Mouse (Mus musculus): Measurements from ENCODE around the gene Slc2a12. TPM values are rescaled to one million over a fixed set of nuclear protein-coding genes. Genes with fewer than 3 reads are reported as not detected.

Gene Slc2a12
- polyA plus RNA-seq, 1 experiment from 2014 or later, result 0.27 TPM

DNA sequence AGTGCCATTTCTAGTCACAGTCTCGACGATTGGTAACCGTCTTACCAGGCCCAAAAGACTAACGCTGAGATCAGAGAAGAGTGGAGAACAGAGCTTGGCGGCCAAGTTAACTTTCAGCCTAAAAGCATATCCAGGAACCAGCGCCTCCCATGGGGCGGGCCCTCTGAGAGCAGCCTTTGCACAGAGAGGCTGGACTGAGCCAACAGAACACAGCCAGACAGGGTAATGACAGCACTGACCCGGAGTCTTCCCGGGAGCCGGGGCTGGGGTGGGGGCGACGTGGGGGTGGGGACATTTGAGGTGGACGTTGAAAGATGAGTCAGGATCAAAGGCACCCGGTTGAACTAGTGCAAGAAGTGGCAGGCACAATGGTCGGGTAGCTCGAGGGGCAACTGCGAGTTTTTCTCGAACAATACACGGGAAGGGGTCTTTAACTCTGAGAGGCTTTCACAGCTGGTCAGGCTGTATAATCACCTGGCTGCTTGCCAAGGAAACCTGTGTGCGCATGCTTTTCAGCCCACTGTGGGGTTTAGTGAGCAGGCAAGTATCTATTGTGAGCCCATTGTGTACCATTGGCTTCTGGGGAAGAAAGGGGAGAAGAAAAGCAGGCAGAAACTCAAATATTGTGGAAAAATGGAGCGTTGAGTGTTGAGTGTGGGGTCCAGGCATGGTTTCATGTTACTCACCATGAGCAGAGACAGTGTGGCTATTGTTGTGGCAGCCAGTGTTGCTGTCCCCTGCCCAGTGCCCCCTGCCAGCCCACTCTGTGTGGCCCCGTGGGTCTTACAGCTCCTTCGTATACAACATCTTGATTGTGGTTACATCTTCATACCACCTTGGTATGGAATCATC lies 13.9 kb downstream of the Slc2a12 start:
- no peak for ATAC-seq
- Histone ChIP-seq H3K9ac (ENCODE audit: low read depth, low read length) (no peak overlapping the region), H3K27ac (ENCODE audit: low read depth, low read length) (no peak overlapping the region)

DNA sequence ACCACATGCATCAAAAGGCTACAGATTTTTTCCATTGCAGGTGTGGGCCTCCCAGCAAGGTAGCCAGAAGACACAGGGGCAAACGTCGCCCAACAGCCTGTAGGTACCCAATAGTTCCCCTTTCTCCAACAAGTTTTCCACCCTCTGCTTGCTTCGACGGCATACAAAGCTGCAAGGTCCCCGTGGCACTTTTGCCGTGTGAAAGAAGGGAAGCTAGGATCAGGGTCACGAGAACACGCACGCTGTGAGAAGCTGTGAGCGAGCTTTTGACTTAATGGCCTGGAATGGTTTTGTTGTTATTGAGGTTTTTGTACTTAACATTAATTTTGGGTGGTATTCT lies 14.5 kb downstream of the Slc2a12 start:
- 91% methylated on average over 10 of the region's 10 CpGs for WGBS
- no peak overlapping the region for H3K4me3 ChIP-seq (ENCODE audit: low read depth, low read length)
- no peaks in the 10 kb centered on the region for H3K4me1 ChIP-seq (replicated peaks; ENCODE audit: control insufficient read depth, insufficient read depth, low read length)
- H3K27me3 ChIP-seq (replicated peaks; ENCODE audit: control insufficient read depth, insufficient read depth, low read length), result no peaks in the 10 kb centered on the region
- no peak overlapping the region for H3K9ac ChIP-seq (ENCODE audit: low read depth, low read length)
- H3K27ac ChIP-seq (ENCODE audit: low read depth, low read length), result no peak overlapping the region
- no peaks in the 10 kb centered on the region for H3K9me3 ChIP-seq (ENCODE audit: control insufficient read depth)
- no peaks in the 10 kb centered on the region for H3K36me3 ChIP-seq (ENCODE audit: control insufficient read depth, insufficient read depth)
- ATAC-seq, result no peak
- H3K4me2 ChIP-seq (replicated peaks; ENCODE audit: low read depth), result no peak overlapping the region
- no peak for TF ChIP-seq CTCF (IDR thresholded peaks at IDR 0.05; ENCODE audit: low read depth)

More for the DNA sequence above, 13.9 kb downstream of the Slc2a12 start:
- H3K4me2 ChIP-seq (replicated peaks; ENCODE audit: low read depth), result no peak overlapping the region
- H3K9me3 ChIP-seq (ENCODE audit: control insufficient read depth), result no peaks in the 10 kb centered on the region
- no peaks in the 10 kb centered on the region for H3K36me3 ChIP-seq (ENCODE audit: control insufficient read depth, insufficient read depth)
- 50% methylated on average over 23 of the region's 23 CpGs for WGBS
- H3K4me3 ChIP-seq (ENCODE audit: low read depth, low read length), result no peak overlapping the region
- TF ChIP-seq CTCF (IDR thresholded peaks at IDR 0.05; ENCODE audit: low read depth), result no peak
- no peaks in the 10 kb centered on the region for H3K27me3 ChIP-seq (replicated peaks; ENCODE audit: control insufficient read depth, insufficient read depth, low read length)
- no peaks in the 10 kb centered on the region for H3K4me1 ChIP-seq (replicated peaks; ENCODE audit: control insufficient read depth, insufficient read depth, low read length)

DNA sequence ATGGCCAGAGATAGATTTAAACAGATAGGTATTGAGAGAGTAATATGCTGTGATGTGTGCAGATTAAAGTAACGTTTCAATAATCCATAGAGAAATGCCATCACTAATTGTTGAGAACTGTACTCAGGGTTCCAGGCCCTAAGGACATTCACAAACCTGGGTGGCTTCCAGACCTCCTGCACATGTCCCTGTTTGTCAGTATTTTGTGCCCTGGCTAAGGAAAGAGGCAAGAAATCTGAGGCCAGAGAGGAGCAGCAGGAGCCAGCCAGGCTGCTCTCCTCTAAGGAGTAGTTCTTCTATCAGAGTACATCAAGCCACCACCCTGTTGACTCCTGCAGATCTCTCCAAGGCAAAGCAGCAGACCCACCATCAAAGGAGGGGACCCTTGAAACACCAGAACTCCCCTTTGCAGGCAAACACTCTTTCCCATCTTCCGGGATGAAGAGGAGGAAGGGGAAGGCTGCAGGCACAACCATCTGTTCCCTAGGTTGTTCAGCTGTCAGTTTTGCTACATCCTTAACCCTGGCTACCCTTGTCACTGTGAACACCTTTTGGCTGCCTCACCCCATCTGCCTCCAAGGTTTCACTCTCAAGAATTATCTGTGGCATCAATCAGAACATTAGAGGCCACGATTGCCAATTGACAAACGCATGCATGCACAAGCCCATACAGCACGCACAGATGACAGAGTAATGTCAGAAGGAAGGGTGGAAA lies 15.6 kb downstream of the Slc2a12 start:
- no peak overlapping the region for H3K4me3 ChIP-seq (ENCODE audit: low read depth, low read length)
- H3K9me3 ChIP-seq (ENCODE audit: control insufficient read depth), result no peaks in the 10 kb centered on the region
- H3K27me3 ChIP-seq (replicated peaks; ENCODE audit: control insufficient read depth, insufficient read depth, low read length), result no peaks in the 10 kb centered on the region
- no peak overlapping the region for H3K27ac ChIP-seq (ENCODE audit: low read depth, low read length)
- no peak overlapping the region for H3K9ac ChIP-seq (ENCODE audit: low read depth, low read length)
- 91% methylated on average over 5 of the region's 5 CpGs for WGBS
- H3K4me2 ChIP-seq (replicated peaks; ENCODE audit: low read depth), result no peak overlapping the region
- no peaks in the 10 kb centered on the region for H3K36me3 ChIP-seq (ENCODE audit: control insufficient read depth, insufficient read depth)
- H3K4me1 ChIP-seq (replicated peaks; ENCODE audit: control insufficient read depth, insufficient read depth, low read length), result no peaks in the 10 kb centered on the region
- ATAC-seq, result no peak
- TF ChIP-seq CTCF (IDR thresholded peaks at IDR 0.05; ENCODE audit: low read depth), result no peak

DNA sequence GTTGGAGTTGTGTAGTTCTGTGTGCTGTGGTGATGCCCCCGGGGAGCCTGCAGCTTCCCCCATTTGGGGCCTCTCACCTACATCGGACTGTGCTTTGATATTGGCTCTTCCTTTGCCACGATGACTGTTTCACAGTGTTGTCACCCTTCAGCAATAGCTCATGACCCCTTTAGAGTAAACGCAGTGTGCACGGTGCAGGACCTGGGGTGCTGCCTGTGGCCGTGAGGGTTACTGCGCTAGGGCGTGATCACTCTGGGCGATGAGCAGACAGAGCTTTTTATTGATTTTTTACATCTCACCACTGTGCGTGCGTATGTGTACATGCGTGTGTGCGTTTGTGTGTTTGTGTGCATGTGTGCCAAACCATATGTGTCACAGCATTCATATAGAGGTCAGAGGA lies 23.7 kb downstream of the Slc2a12 start:
- ATAC-seq, result no peak
- Histone ChIP-seq H3K4me2 (replicated peaks; ENCODE audit: low read depth) (no peak overlapping the region), H3K27ac (ENCODE audit: low read depth, low read length) (no peak overlapping the region), H3K9me3 (ENCODE audit: control insufficient read depth) (no peaks in the 10 kb centered on the region), H3K36me3 (ENCODE audit: control insufficient read depth, insufficient read depth) (no peaks in the 10 kb centered on the region), H3K27me3 (replicated peaks; ENCODE audit: control insufficient read depth, insufficient read depth, low read length) (no peaks in the 10 kb centered on the region), H3K9ac (ENCODE audit: low read depth, low read length) (no peak overlapping the region), H3K4me3 (ENCODE audit: low read depth, low read length) (no peak overlapping the region), H3K4me1 (replicated peaks; ENCODE audit: control insufficient read depth, insufficient read depth, low read length) (no peaks in the 10 kb centered on the region)
- TF ChIP-seq CTCF (IDR thresholded peaks at IDR 0.05; ENCODE audit: low read depth), result no peak
- 74% methylated on average over 13 of the region's 13 CpGs for WGBS

DNA sequence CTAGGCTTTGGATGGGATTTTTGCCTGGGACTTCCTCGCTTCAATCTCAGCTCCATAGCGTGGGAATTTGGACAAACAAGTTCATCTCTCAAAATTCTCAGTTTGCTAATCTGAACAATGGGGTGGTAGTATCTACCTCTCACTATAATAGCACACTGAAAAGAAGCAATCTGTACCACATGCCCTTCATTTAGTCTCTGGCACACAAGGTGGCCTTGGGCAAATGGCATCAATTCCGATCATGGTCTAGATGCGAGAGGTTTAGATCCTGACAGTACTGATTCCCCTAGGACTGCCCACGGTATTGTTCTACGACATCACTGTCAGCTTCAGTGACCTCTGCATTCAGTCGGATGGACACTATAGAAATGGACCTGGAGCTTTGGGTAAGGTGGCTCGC lies 29.4 kb downstream of the Slc2a12 start:
- no peaks in the 10 kb centered on the region for H3K4me1 ChIP-seq (replicated peaks; ENCODE audit: control insufficient read depth, insufficient read depth, low read length)
- no peak for TF ChIP-seq CTCF (IDR thresholded peaks at IDR 0.05; ENCODE audit: low read depth)
- no peak for ATAC-seq
- H3K27me3 ChIP-seq (replicated peaks; ENCODE audit: control insufficient read depth, insufficient read depth, low read length), result no peaks in the 10 kb centered on the region
- H3K4me2 ChIP-seq (replicated peaks; ENCODE audit: low read depth), result no peak overlapping the region
- H3K27ac ChIP-seq (ENCODE audit: low read depth, low read length), result no peak overlapping the region
- no peaks in the 10 kb centered on the region for H3K36me3 ChIP-seq (ENCODE audit: control insufficient read depth, insufficient read depth)
- no peaks in the 10 kb centered on the region for H3K9me3 ChIP-seq (ENCODE audit: control insufficient read depth)
- H3K4me3 ChIP-seq (ENCODE audit: low read depth, low read length), result no peak overlapping the region
- H3K9ac ChIP-seq (ENCODE audit: low read depth, low read length), result no peak overlapping the region
- 92% methylated on average over 8 of the region's 8 CpGs for WGBS

DNA sequence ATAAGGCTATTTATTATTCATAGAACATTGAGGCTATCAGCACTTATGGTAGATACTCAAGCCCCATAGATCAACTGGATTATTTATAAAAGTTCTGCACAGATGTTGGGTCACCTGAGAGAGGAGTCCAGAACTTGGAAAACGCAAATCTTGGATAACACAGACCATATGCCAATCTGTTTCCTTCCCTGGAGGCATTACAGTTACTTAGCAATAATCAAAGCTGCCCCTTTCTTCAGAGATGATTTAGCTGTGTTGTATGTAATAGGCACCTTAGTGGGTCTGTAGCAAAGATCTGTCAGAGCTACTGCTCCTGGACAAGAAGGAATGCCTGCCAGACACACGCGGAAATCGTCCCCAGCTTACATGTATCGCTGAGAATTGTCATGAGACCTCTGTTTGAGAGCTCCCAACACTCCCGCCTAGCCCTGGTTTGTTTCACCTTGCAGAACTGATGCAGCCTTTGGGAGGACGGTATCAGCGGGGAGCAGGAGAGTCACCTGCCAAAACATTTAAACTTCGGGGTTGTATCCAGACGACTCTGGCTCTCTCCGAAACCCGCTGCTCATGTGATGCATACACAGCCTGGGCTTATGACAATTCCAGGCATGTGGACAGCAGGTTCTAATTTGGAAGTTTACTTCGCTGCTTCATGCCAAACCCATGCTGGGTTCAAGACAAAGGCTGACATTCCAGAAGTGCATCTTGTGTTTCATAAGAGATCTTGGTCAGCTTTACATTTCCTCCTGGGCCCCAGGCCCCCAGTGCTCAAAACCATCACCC lies 31.2 kb downstream of the Slc2a12 start:
- Histone ChIP-seq H3K9me3 (ENCODE audit: control insufficient read depth) (no peaks in the 10 kb centered on the region), H3K4me3 (ENCODE audit: low read depth, low read length) (no peak overlapping the region), H3K4me2 (replicated peaks; ENCODE audit: low read depth) (no peak overlapping the region), H3K27ac (ENCODE audit: low read depth, low read length) (no peak overlapping the region), H3K36me3 (ENCODE audit: control insufficient read depth, insufficient read depth) (no peaks in the 10 kb centered on the region), H3K4me1 (replicated peaks; ENCODE audit: control insufficient read depth, insufficient read depth, low read length) (no peaks in the 10 kb centered on the region), H3K27me3 (replicated peaks; ENCODE audit: control insufficient read depth, insufficient read depth, low read length) (no peaks in the 10 kb centered on the region), H3K9ac (ENCODE audit: low read depth, low read length) (no peak overlapping the region)
- ATAC-seq, result no peak
- no peak for TF ChIP-seq CTCF (IDR thresholded peaks at IDR 0.05; ENCODE audit: low read depth)
- WGBS, result 82% methylated on average over 13 of the region's 13 CpGs
